Mouse (Mus musculus): ENCODE measurements around the gene Cacna2d2. TPM values are rescaled to one million over a fixed set of nuclear protein-coding genes. Genes with fewer than 3 reads are reported as not detected.

The Cacna2d2 gene
- polyA plus RNA-seq, 1 experiment from 2014 or later: 4.2 TPM

DNA sequence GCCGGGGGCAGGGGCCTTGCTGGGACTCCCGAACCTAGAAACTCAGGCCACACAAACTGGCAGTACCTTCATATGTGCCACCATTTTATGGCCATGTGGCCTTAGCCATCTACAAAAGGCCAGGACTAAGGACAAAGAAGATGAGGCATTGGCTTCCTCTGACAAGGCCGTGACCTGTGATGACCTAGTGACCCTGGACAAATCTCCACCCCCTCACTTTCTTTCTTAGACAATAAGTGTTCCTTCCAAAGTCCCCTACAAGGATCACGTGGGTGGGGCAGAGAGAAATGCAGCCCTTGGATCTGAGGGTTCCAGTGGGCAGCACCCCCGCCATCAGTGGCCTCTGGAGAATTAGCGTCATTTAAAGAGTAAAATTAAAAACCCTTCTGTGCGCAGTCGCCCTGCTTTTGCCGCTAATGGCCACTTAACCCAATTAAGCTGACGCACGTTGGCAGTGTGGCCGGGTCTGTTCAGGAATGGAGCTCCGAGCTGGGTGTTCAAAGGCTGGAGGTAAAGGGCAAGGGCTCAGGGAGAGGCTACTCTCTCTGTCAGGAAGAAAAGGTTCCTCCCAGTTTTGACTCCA is 69.9 kb downstream of the Cacna2d2 start:
- Histone ChIP-seq H3K27me3 (peaks cover 12% of the 10 kb centered on the region; the same call in 1 of the 2 replicates), H3K4me1 (peaks cover 29% of the 10 kb centered on the region), H3K4me3 (no peak overlapping the region), H3K27ac (replicated peaks) (no peak overlapping the region; the same call in 1 of the 2 replicates), H3K9ac (replicated peaks) (no peak overlapping the region), H3K36me3 (no peaks in the 10 kb centered on the region), H3K9me3 (no peaks in the 10 kb centered on the region), H3K4me2 (replicated peaks) (no peak overlapping the region)
- WGBS: 29% methylated on average over 13 of the region's 13 CpGs
- ATAC-seq (replicated peaks): no peak

DNA sequence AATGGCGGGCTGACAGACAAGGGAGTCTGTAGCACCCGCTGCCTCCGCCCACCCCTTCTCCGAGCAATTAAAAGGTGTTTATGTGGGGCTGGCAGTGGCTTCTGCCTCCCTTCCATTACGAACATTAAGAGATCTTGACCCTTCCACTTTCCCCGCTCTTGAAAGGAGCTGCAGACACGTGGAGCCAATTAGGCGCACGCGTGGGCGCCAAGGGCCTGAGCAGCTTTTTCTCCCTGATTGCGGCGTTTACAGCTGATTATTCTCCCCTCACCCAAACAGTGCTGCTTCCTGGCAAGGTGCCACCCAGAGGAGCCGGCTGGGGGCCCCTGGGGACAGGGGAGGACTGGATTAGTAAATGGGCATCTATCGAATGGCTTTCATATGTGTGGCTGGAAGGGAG is 71.0 kb downstream of the Cacna2d2 start:
- H3K27ac ChIP-seq (replicated peaks): 0 out of 2 replicates have a peak overlapping the region, but pooled peaks have one; percentile 23
- H3K36me3 ChIP-seq: no peaks in the 10 kb centered on the region
- peaks cover 9% of the 10 kb centered on the region; the same call in 1 of the 2 replicates for H3K27me3 ChIP-seq
- peak overlapping the region; percentile 17 for H3K4me2 ChIP-seq (replicated peaks)
- 7% methylated on average over 15 of the region's 15 CpGs for WGBS
- no peaks in the 10 kb centered on the region for H3K9me3 ChIP-seq
- peaks cover 25% of the 10 kb centered on the region for H3K4me1 ChIP-seq
- 0 out of 2 replicates have a peak overlapping the region, but pooled peaks have one; percentile 1 for H3K4me3 ChIP-seq
- ATAC-seq (replicated peaks): peak; percentile 73
- no peak overlapping the region for H3K9ac ChIP-seq (replicated peaks)

DNA sequence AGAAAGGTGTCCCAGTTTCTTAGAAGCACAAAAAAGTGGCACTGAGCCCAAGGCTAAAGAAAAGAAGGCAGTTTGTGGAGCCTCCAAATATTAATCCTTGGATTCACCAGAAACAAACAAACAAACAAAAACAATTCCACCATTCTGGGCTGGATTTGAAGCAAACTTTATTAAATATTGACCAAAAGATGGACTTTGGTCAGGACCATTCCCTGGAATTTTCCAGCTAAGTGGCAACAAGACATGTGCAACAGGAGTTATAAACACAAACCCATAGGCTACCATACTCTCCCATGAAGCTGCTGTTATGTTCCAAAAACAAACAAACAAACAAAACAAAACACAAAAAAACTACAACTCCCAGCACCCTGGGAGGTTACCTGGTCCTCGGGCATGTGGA is 74.6 kb downstream of the Cacna2d2 start:
- H3K4me3 ChIP-seq: no peak overlapping the region
- H3K36me3 ChIP-seq: no peaks in the 10 kb centered on the region
- no peak for ATAC-seq (replicated peaks)
- H3K27ac ChIP-seq (replicated peaks): no peak overlapping the region
- 81% methylated on average over 1 of the region's 1 CpGs for WGBS
- H3K4me1 ChIP-seq: peaks cover 27% of the 10 kb centered on the region
- H3K27me3 ChIP-seq: peaks cover 7% of the 10 kb centered on the region; the same call in 1 of the 2 replicates
- H3K9ac ChIP-seq (replicated peaks): no peak overlapping the region
- H3K9me3 ChIP-seq: no peaks in the 10 kb centered on the region
- H3K4me2 ChIP-seq (replicated peaks): no peak overlapping the region

DNA sequence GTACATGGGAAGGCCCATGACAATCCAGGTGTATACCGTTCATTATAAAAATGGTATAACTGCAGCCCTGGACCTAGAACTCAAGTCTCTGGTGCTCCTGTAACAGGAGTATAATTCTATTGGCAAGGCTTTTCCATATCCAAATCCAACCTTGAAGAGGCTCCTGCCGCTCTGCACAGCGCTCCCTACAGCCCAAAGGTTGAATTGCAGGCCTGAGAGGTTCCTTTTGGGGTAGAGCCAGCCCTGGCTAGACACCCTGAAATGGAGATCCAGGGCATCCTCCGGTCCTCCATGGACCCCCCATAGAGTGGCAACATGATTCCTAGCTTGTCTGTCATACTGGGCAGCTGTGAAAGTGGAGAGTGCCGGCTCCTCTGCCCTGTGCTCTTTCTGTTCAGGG is 79.6 kb downstream of the Cacna2d2 start:
- ATAC-seq (replicated peaks): no peak
- WGBS: 36% methylated on average over 5 of the region's 5 CpGs
- no peak overlapping the region for H3K9ac ChIP-seq (replicated peaks)
- H3K9me3 ChIP-seq: no peaks in the 10 kb centered on the region
- peaks cover 39% of the 10 kb centered on the region for H3K4me1 ChIP-seq
- no peaks in the 10 kb centered on the region for H3K36me3 ChIP-seq
- peak overlapping the region; percentile 80 for H3K27ac ChIP-seq (replicated peaks)
- no peak overlapping the region for H3K4me3 ChIP-seq
- no peaks in the 10 kb centered on the region for H3K27me3 ChIP-seq
- H3K4me2 ChIP-seq (replicated peaks): peak overlapping the region; percentile 27

DNA sequence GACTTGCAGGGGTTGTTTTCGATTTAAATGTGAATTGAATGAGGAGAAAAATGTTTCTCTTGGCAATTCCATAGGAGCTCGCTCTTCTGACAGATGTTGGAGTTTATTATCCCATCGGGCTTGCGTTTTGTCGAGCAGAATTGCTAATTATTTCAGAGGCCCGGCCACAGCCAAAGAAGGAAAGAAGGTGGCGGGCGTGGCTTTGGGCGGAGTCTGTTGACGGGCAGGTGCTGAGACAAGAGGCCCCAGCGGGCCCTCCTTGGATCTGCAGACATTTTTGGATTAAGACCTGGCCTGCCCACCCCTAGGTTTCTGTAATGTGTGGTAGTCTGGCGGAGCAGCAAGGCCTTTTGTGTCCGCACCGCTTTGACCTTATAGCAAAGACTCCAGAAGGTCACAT is 80.2 kb downstream of the Cacna2d2 start:
- no peaks in the 10 kb centered on the region for H3K36me3 ChIP-seq
- peak overlapping the region; percentile 27 for H3K4me2 ChIP-seq (replicated peaks)
- no peaks in the 10 kb centered on the region for H3K9me3 ChIP-seq
- ATAC-seq (replicated peaks): no peak
- H3K4me1 ChIP-seq: peaks cover 45% of the 10 kb centered on the region
- H3K4me3 ChIP-seq: no peak overlapping the region
- no peak overlapping the region; the same call in 1 of the 2 replicates for H3K9ac ChIP-seq (replicated peaks)
- H3K27me3 ChIP-seq: no peaks in the 10 kb centered on the region
- peak overlapping the region; percentile 80 for H3K27ac ChIP-seq (replicated peaks)
- WGBS: 4% methylated on average over 14 of the region's 14 CpGs

DNA sequence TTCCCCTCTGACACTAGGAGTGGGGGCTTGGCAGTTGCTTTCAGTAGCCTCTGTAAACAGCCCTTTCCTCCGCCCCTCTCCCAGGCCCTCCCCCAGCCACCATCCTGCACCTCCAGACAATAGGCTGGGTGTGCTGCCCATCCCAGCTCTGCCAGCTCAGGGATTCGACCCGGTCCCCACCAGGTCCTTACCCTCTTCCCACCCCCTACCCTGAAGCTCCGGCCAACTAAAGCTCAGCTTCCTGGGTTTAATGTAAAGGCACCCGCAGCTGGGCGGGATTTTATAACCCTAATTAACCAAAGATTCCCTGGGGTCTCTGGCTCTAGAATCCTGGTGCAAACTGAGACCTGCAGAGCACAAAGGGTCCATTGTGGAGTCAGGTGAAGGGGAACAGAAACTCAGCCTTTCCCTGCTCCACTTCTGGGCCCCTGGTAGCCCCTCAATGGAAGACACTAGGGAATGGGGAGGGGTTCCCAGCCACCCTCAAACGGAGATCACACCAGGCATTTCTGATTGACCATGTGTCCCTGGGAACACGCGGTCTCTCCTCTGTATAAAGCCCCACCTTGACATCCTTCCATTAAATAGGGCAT is 81.2 kb downstream of the Cacna2d2 start:
- no peak overlapping the region for H3K4me3 ChIP-seq
- peak overlapping the region; percentile 80 for H3K27ac ChIP-seq (replicated peaks)
- no peaks in the 10 kb centered on the region for H3K27me3 ChIP-seq
- H3K9me3 ChIP-seq: no peaks in the 10 kb centered on the region
- H3K36me3 ChIP-seq: no peaks in the 10 kb centered on the region
- H3K4me2 ChIP-seq (replicated peaks): no peak overlapping the region
- peaks cover 55% of the 10 kb centered on the region for H3K4me1 ChIP-seq
- H3K9ac ChIP-seq (replicated peaks): no peak overlapping the region
- WGBS: 7% methylated on average over 9 of the region's 9 CpGs
- ATAC-seq (replicated peaks): no peak

DNA sequence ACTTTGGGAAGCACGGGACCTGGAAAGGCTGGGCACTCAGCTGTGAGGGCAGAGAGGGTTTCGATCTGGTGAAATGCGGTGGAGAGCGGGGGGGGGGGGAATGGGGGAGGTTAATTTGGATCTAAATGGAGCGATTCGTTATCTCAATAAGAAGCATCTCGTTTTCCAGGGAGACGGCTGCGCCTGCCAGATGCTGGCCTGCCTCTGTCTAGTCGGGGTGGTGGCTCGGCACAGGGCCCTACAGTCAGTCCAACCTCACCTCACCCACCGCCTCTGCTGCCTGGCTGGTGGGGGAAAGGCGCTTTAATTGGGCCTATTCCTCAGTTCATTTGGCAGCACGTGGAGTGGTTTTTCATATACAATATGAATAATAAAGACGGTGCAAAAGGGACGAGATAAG is 81.9 kb downstream of the Cacna2d2 start:
- WGBS: 9% methylated on average over 16 of the region's 16 CpGs
- H3K9me3 ChIP-seq: no peaks in the 10 kb centered on the region
- H3K36me3 ChIP-seq: no peaks in the 10 kb centered on the region
- no peak overlapping the region for H3K9ac ChIP-seq (replicated peaks)
- H3K4me1 ChIP-seq: peaks cover 63% of the 10 kb centered on the region
- H3K27me3 ChIP-seq: no peaks in the 10 kb centered on the region
- peak overlapping the region; percentile 38; the same call in 1 of the 2 replicates for H3K27ac ChIP-seq (replicated peaks)
- ATAC-seq (replicated peaks): no peak
- H3K4me3 ChIP-seq: no peak overlapping the region
- H3K4me2 ChIP-seq (replicated peaks): no peak overlapping the region

DNA sequence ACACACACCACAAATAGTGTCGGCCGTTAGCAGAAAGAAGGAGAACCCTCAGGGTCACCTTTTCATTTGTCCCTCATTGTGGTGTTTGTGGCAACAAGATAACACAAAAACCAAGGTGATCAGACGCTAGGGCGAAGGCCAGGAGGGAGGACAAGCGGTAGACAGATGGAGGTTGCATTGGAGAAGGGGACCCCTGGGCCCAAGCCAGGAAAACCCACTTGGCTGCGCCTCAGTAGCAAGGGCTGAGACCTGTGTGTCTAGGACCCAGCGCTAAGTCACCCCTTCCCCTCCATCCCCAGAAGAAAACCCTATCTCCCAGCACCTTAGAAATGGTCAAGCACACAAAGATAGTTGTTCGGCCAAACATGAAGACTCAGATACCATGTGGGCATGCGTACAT is 82.6 kb downstream of the Cacna2d2 start:
- Histone ChIP-seq H3K4me2 (replicated peaks) (no peak overlapping the region), H3K4me1 (peaks cover 69% of the 10 kb centered on the region), H3K4me3 (no peak overlapping the region), H3K27ac (replicated peaks) (no peak overlapping the region), H3K36me3 (no peaks in the 10 kb centered on the region), H3K9ac (replicated peaks) (no peak overlapping the region), H3K27me3 (no peaks in the 10 kb centered on the region), H3K9me3 (no peaks in the 10 kb centered on the region)
- 86% methylated on average over 9 of the region's 9 CpGs for whole genome bisulfite sequencing
- ATAC-seq (replicated peaks): no peak

DNA sequence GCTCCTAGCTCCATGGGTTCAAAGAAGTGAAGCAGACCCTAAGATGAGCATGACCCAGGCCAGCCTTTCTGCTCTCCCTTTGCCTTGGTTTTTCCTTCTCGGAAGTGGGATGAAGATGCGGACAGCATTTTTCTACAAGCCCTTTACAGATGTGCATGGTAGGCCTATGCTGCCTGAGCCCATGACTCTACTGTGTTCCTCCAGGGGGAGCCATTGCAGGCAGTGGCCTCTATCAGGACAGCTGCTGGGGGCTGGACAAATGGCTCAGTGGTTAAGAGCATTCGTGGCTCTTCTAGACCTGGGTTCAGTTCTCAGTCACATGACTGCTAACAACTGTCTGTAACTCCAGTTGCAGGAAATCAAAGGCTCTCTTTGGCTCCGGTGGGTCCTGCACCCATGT is 83.4 kb downstream of the Cacna2d2 start:
- Histone ChIP-seq H3K9ac (replicated peaks) (no peak overlapping the region), H3K9me3 (no peaks in the 10 kb centered on the region), H3K36me3 (no peaks in the 10 kb centered on the region), H3K27me3 (no peaks in the 10 kb centered on the region), H3K4me2 (replicated peaks) (no peak overlapping the region), H3K27ac (replicated peaks) (no peak overlapping the region), H3K4me3 (no peak overlapping the region), H3K4me1 (peaks cover 70% of the 10 kb centered on the region)
- WGBS: 87% methylated on average over 4 of the region's 4 CpGs
- no peak for ATAC-seq (replicated peaks)

DNA sequence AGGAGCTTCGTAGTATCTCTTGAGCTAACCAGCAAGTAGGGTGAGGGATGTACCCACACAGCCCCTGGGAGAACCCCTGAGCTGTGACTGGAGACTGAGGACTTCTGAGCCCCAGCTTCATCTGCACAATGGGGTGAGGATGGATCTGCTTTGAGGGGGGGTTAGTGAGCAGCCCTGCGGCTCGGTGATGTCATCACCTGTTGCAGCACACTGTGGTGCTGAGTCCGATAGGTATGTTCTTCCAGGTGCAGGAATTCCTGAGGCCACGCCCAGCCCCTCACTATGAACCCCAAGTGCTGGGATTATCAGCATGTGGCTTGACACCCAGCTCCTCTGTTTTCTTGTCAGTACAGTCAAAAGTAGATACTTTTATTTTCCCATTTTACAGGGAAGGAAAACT is 84.3 kb downstream of the Cacna2d2 start:
- Histone ChIP-seq H3K9ac (replicated peaks) (no peak overlapping the region), H3K9me3 (no peaks in the 10 kb centered on the region), H3K4me1 (peaks cover 67% of the 10 kb centered on the region), H3K27me3 (no peaks in the 10 kb centered on the region), H3K36me3 (no peaks in the 10 kb centered on the region), H3K27ac (replicated peaks) (peak overlapping the region; percentile 90; the same call in 1 of the 2 replicates), H3K4me2 (replicated peaks) (no peak overlapping the region), H3K4me3 (no peak overlapping the region)
- ATAC-seq (replicated peaks): no peak
- 93% methylated on average over 5 of the region's 5 CpGs for WGBS

DNA sequence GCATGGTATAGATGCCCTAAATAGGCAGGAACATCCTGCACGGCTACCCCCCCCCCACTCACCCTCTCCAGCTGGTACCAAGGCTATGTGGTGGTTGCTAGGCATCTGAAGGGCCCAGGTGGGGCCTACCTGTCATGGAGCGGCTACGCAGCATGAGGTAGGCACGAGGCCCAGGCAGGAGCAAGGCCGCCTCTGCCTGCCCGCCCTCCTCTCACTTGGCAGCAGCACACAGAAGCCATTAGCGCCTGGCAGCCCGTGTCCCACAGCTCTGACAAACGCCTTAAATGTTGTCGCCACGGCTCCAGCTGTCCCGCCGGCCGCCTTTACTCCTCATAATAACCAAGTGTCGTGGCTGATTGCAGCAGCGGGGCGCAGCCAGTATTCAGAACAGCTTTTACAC is 84.9 kb downstream of the Cacna2d2 start:
- Histone ChIP-seq H3K27me3 (no peaks in the 10 kb centered on the region), H3K4me2 (replicated peaks) (no peak overlapping the region), H3K4me3 (no peak overlapping the region), H3K36me3 (no peaks in the 10 kb centered on the region), H3K4me1 (peaks cover 61% of the 10 kb centered on the region), H3K27ac (replicated peaks) (peak overlapping the region; percentile 90), H3K9me3 (no peaks in the 10 kb centered on the region), H3K9ac (replicated peaks) (no peak overlapping the region)
- peak; percentile 82 for ATAC-seq (replicated peaks)
- WGBS: 14% methylated on average over 17 of the region's 17 CpGs

DNA sequence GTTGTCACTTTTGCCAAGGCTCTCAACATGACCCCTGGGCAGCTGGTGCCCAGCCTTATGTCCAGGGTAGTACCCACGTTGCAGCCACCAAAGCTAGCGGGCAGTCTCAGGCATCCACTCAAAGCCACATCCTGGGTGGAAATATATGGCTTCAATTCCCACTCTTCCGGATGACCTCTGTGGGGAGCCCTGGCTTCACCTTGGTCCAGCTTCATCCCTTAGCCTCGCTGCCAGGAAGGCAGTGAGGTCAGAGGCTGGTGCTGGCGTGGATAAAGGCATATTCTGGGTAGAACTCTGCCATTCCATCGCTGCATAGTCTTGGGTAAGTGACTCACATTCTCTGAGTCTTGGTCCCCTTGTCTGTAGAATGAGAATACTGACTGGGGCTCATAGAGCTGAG is 85.4 kb downstream of the Cacna2d2 start:
- Histone ChIP-seq H3K27ac (replicated peaks) (peak overlapping the region; percentile 90), H3K4me3 (no peak overlapping the region), H3K4me1 (peaks cover 57% of the 10 kb centered on the region), H3K9me3 (no peaks in the 10 kb centered on the region), H3K9ac (replicated peaks) (no peak overlapping the region), H3K27me3 (no peaks in the 10 kb centered on the region), H3K4me2 (replicated peaks) (no peak overlapping the region), H3K36me3 (no peaks in the 10 kb centered on the region)
- 60% methylated on average over 6 of the region's 6 CpGs for WGBS
- no peak for ATAC-seq (replicated peaks)

DNA sequence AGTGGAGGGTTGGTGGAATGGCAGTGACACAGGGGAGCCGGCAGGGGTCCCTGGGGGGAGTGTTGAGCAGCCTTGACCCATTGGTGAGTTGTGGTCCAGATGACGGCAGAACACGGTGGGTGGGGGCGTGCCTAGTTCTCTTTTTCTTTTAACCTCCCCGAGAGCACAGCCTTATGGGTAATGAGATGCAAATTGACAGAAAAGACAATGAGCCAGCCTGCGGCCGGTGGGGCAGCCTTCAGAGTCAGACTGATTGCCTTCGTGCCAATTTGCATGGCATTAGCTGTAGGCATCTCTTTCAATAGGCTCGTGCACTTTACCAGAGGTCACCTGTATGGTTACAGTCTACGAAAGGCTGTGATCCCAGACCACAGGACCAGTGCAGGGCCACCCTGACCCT is 86.7 kb downstream of the Cacna2d2 start:
- H3K4me3 ChIP-seq: no peak overlapping the region
- H3K9ac ChIP-seq (replicated peaks): no peak overlapping the region
- peak overlapping the region; percentile 90 for H3K27ac ChIP-seq (replicated peaks)
- no peaks in the 10 kb centered on the region for H3K27me3 ChIP-seq
- H3K36me3 ChIP-seq: no peaks in the 10 kb centered on the region
- 7% methylated on average over 10 of the region's 10 CpGs for WGBS
- H3K9me3 ChIP-seq: no peaks in the 10 kb centered on the region
- ATAC-seq (replicated peaks): peak; percentile 33
- peaks cover 44% of the 10 kb centered on the region for H3K4me1 ChIP-seq
- no peak overlapping the region for H3K4me2 ChIP-seq (replicated peaks)

Measured in forebrain, embryonic 15.5 days (tissue).